Mouse (Mus musculus) cerebellum, adult 8-10 months (tissue): ENCODE results near the gene Urb1.

Source experiments
- DNase-seq: peaks from one replicate; pipeline ENCODE4 v3.0.0; 2022

Urb1 gene

GRCm38 (mm10) chr16:90822284-90822935 lies 12.2 kb upstream of the Urb1 start:
- no peak for DNase-seq

DNA sequence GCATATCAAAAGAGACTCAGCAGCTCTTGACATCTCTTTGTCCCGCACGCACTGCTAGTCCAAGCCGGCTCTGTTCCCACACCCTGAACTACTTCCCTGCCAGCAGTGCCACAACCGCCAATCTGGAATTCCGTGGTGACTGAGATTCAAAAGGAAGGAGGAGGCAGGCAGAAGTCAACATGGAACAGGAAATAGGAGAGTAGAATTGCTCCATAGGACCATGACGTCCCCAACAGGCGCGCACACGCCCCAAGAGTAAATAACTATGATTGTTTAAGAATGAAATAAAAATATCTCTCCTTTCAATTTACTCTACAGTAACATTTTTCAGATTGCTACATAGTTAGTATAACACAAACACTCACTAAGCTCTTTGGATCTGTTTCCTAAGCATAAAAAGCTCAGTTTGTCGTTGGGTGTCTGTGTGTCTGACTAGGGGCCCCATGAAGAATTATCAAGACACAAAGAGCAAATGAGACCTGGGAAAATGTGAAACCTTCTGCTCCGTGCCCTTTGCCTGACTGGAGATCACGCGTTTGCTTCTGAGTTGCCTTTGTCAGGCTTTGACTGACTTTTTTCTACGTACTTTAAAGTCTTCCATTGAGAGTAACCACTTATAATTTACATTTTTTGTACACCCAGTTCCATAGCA lies 11.0 kb upstream of the Urb1 start:
- no peak for DNase-seq

DNA sequence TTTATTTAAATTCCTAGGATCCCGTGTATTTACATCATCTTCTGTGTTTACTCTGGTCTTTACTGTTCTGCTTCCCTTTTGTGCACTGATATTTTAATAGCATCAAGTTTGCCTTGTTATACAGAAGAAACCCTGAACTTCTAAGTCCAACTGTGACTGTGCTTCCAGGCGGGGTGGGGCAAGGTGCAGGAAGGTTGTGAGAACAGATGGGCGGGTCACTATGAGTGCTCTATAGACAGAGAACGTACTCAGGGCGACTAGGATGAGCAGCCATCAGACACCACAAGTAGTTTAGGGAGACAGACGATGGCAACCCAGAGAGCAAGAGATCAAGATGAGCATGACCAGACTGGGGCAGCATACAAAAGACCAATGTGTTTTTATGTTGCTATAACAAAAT lies 10.1 kb upstream of the Urb1 start:
- no peak for DNase-seq

DNA sequence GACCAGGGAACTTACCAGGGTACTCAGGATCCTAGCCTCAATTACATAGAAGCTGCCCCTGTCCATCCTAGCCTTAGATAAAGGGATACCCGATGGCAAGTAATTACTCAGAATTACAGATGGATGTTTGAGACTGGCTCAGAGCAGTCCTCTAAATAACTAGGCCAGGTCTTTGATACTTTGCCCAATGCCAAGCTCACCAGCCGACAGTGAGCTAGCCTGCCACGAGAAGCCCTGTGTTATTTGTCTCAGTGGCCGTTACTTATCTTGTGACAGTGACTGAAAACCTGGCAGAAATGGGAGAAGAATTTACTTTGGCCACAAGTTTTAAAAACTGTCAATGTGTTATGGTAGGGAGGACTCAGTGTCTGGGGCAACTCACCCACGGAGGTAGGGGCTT lies 1.9 kb upstream of the Urb1 start:
- no peak for DNase-seq

- no peak for DNase-seq
These were observed 573 bp upstream of the Urb1 start for GRCm38 (mm10) chr16:90810716-90811256.

- DNase-seq = no peak
These were observed 5.7 kb downstream of the Urb1 start for GRCm38 (mm10) chr16:90804466-90804865.

GRCm38 (mm10) chr16:90801928-90802327 lies 8.3 kb downstream of the Urb1 start:
- no peak for DNase-seq

- DNase-seq = no peak
These were observed 9.0 kb downstream of the Urb1 start for GRCm38 (mm10) chr16:90801251-90801650.

GRCm38 (mm10) chr16:90799840-90800239 lies 10.4 kb downstream of the Urb1 start:
- no peak for DNase-seq

- DNase-seq = no peak
These were observed 11.4 kb downstream of the Urb1 start for GRCm38 (mm10) chr16:90798848-90799247.

- DNase-seq = no peak
These were observed 11.8 kb downstream of the Urb1 start for GRCm38 (mm10) chr16:90798446-90798845.

DNA sequence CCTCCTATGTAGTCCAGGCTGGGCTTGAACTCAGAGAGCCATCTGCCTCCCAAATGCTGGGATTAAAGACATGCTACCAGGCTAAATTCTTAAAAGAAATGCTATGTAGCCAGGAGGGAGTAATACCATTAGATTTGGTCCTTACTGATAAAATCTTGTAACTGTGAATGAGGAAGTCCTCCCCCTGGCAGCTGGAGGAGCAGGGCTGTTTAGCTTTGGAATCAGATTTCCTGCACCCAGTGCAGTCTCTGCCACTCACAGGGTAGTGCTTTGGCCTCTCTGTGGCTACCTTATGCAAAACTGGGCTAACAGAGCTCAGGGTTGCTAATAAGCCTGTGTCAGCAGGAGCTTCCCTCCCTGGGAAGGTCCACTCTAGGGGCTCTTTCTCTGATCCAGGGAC lies 15.5 kb downstream of the Urb1 start:
- DNase-seq = no peak

- no peak for DNase-seq
These were observed 17.7 kb downstream of the Urb1 start for GRCm38 (mm10) chr16:90792500-90792899.

GRCm38 (mm10) chr16:90792066-90792465 lies 18.1 kb downstream of the Urb1 start:
- DNase-seq = no peak

- DNase-seq = no peak
These were observed 19.3 kb downstream of the Urb1 start for GRCm38 (mm10) chr16:90790946-90791345.

- no peak for DNase-seq
These were observed 21.6 kb downstream of the Urb1 start for GRCm38 (mm10) chr16:90788580-90788979.

DNA sequence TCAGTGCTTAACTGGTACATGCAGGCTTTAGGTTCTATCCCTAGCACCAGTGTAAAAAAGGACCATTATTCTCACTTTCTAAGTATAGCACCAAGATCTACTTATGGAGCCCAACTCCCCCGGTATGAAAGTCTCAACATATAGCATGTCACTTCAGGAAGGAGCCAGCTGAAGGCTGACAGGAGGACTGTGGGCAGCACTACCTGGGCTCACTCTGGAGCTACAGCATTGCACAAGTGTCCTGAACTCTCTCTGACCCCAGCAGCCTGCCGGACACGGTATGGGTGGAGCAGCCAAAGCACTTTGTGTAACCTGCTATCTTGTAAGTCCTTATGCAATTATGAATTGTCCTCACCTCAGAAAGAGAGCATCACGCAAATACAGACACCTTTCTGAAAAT lies 25.0 kb downstream of the Urb1 start:
- no peak for DNase-seq

GRCm38 (mm10) chr16:90783302-90783701 lies 26.9 kb downstream of the Urb1 start:
- no peak for DNase-seq

DNA sequence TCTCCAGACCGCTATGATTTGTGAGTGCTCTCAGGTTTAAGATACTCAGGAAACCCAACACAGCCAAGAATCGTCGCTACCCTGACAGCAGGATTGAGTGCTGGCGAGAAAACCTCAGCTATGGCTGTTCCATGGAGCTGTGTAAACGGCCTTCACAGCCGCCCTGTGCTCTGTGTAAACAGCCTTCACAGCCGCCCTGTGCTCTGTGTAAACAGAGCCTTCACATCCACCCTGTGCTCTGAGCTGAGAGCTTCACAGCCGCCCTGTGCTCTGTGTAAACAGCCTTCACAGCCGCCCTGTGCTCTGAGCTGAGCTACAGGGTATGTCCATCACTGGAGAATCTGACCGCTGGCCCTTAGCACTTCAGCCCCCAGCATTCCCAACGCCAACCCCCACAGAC lies 30.4 kb downstream of the Urb1 start:
- DNase-seq = no peak

GRCm38 (mm10) chr16:90775946-90776520 lies 34.2 kb downstream of the Urb1 start:
- DNase-seq = no peak

GRCm38 (mm10) chr16:90774646-90775045 lies 35.6 kb downstream of the Urb1 start:
- DNase-seq = no peak

- DNase-seq = no peak
These were observed 36.0 kb downstream of the Urb1 start for GRCm38 (mm10) chr16:90774216-90774615.

GRCm38 (mm10) chr16:90766919-90767454 lies 43.2 kb downstream of the Urb1 start:
- no peak for DNase-seq
